Mouse (Mus musculus) c-Kit-positive CD71-positive TER-119-positive erythroid progenitor cells, embryonic 14.5 days (primary cell): ENCODE results near the gene Il2ra.

Experiments used
- DNase-seq: peaks from one replicate; pipeline ENCODE4 v3.0.0-alpha.2; 2013; ENCODE audit warnings: low spot score

The Il2ra gene

DNA sequence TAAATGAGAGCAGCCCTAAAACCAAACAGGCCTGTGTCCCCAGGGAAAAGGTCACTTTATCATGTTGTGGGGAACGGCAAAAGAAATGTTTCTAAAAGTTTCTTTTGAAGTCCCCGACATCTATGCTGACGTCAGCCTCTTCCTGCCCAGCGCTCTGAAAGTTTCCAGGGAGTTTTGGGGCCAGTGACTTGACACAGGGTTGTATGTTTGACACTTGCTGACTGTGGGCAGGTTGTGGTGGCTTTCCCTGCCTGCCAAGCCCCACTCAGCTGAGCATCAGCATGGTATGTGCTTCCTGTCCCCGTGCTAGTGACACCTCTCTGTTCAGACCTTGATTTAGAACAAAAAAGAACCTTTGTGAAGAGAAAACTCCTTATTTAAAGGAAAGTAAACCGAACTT lies 10.7 kb downstream of the Il2ra start:
- no peak for DNase-seq

DNA sequence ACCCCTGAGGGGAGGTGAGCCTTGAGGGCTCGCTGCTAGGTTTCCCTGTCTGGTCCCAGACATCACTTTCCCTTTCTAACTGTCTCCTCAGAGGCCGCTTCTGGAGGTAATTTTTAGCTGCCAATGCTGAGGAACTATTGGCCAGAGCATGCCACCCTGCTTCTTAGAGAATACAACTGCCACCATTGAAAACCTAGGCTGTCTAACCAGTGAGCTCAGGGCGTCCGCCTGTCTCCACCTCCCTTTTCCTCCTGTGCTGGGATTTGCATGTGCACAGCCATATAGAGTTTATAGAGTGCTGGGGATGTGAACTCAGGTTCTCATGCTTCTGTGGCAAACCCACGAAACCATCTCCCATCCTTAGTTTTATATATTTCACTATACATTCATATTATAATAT lies 11.2 kb downstream of the Il2ra start:
- no peak for DNase-seq

DNA sequence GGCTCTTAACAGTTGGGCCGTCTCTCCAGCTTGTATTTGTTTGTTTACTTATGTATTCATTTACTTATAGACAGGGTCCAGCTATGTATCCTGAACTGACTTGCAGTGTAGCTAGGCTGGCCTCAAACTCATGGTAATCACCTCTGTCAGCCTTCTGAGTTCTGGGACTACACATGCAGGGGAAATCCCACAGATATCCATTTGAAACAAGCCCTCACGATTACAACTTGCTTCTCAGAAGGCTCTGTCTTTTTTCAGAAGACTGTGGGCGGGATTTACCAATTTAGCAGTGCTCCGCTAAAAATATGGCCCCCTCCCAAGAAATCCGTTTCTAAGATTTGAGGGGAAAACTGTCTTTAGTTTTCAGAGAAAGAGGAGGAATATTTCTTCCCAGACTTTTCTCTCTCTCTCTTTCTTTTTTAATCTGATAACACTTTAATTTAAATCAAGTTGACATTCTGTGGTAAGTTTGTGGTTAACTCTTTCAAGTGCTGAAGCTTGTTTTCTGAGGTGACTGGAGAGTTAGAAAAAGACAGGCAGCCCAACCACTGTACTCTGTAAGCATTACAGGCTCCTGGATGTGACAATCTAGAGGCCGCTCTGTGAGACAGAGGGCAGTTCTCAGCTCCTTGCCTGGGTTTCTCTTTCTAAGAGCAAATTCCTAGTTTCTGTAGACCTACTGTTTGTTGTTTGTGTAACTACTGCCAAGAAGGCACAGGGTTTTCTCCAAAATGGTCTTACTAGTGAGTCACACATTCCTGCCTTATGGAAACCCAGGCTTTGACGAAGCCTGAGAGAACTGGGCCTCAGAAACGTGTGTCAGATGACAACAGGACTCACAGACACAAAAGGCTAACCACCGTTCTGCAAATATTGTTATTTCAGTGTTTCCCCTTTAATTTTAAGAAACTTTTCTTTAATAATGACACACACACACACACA lies 12.7 kb downstream of the Il2ra start:
- DNase-seq, result no peak

DNA sequence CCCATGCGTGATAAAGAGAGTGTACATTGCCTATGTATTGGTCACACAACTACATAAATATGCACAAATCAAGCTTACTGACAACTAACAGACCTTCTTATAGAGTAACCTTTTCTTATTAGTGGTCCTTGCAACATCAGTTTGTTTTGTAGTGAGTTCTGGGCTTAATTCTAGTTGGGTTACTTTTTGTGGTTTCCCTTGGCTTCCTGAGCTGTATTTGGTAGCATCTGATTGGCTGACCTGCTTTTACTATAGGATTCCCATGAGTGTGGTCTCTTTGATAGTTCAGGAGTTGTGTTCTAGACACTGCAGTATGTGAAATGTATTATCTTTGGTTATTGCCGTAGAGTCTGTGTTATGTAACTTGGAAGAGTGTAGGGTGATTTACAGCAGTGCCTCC lies 15.0 kb downstream of the Il2ra start:
- no peak for DNase-seq

DNA sequence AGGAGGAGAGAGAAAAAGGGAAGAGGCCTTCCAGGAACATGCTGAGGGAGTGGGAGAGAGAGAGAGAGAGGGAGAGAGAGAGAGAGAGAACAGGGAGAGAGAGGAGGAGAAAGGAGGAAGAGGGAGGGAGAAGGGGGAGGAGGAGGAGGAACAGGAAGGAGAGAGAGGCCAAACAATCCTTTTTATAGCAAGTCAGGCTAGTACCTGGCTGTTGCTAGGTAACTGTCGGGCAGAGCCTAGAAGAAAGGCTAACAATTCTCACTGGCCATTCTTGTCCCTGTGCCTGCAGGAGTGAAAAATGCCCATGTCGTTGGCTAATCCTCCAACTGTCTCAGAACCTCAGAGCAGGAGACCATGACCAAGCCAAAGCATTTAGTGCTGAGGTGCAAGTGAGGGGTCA lies 16.7 kb downstream of the Il2ra start:
- no peak for DNase-seq

DNA sequence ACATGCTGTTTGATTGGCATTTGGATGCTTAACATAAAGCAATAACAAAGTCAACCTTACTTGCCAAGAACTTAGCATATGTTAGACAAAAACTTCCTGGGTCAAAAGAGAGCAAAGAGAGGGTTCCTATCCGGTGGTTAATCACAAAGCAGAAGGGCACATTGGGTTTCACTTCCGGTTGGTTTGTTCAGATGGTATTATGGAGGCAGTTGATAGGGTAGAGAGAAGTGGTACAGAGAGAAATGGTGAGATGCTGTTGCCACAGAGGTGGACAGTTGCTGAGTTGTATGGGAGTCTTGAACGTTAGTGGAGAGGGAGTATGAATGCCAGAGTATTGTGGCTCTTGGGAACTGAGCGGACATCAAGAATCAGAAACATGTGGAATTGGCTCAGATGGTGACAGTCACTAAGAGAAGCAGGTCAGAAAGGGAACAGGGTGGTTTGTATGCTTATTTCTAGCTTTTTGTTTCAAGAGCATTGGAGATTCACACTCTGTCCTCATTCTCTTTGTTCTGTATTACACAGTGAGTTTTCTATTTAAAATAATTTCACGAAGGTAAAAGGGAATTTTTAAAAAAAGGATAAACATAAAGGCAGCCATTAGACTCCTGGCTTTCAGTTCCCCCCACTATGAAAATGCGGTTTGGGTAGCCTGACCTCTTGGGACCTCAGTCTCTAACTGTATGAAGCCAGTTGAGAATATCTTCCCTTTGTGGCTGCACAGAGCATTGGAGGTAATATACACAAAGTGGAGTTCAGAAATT lies 19.7 kb downstream of the Il2ra start:
- no peak for DNase-seq

DNA sequence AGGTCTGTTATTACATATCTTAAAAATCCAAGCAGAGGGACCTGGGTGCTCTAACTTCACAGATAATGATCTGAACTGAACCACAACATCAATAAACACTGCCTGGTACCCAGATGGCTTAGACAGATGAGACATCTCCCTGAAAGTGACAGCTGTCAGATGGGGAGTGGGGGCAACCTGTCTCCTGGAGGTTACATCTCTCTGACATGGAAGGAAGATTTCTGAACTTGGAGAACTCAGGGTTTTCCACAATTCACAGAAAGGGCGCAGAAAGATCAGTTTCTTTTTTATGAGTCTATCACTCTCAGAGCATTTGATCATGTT lies 20.3 kb downstream of the Il2ra start:
- DNase-seq, result no peak

DNA sequence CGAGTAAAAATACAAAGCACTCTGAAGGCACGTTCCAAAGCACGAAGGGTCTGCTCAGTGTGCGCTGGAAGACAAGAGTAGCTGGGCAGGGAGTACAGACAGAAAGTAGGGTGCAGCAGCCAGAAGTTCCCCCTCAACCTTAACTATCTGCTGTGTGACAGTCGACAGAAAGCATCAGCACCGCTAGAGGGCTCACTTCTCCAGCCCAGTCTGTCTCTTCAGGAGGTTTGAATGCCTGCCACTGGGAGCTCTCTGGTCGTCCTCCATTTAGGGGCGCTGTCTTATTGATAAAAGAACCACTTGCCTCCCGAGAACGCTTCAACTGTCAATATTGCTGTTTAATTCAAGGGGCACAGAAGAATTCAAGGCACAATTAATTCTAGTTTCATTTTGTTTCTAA lies 21.4 kb downstream of the Il2ra start:
- DNase-seq, result peak; percentile 57

DNA sequence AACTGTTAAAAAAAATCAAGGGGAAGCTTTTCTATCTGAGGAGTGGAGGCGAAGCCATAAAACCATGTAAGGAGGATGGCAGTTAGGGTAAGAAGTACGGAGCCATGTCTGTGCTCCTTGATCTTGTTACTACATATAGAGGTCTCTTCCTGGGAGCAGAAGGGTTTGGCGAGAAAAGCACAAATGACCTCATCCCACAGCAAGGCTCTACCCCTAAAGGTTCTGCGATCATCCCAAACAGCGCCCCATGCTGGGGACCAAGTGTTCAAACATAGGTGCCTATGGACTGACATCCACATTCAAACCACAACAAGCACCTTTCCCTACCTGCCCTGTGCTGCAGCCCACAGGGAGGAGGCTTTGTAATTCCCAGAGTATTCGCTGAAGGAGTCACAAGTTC lies 21.8 kb downstream of the Il2ra start:
- DNase-seq, result no peak

DNA sequence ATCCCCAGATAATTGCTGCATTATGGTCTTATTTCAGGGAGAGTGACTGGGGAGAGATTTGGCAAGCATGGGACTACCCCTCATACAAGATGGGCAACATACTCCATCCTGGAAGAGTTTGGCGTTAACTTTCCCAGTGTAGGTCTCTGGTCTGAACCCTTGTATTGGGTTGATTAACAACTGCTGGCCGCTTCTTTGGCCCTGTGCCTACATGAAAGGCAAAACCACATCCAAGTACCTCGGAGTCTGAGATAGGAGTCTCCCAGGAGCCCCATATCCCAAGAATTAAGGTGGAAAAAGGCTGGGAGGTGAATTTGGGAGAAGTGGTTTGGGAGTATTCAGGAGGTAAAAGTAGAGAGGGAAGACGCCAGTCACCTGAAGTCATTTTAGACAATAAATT lies 22.2 kb downstream of the Il2ra start:
- DNase-seq, result no peak

DNA sequence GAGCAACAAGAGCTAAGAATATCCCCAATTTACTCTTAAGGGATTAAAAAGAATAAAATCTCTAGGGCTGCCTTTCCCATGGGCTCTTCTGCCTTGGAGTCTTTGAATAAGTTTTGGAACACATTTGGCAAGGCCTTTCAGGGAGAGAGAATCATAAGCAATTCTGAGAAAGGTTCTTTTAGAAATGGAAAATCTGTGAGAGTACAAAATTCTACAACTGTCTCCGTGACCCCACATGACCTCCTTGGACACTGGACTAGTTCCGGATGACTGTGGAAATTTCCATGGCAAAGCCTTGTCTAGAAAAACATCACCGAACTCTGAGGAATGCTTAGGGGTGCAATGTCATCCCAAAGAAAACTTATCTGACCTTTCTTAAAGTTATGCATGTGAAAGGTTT lies 22.7 kb downstream of the Il2ra start:
- no peak for DNase-seq

DNA sequence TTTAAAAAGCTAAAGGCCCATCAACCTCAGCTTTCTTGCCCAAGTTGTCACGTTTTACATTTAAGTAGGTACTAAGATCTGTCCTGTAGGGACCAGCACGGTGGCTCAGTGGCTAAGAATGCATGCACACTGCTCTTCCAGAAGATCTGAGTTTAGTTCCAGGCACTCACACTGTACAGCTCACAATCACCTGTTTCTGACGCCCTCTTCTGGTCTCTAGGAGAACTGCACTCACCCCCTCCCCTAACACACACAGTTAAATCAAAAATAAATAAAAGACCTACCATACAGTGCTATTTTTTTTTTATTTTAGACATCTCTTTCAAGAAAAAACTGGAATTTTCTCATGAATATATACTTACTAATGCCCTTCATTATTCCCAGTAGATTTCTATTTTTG lies 29.5 kb downstream of the Il2ra start:
- no peak for DNase-seq

DNA sequence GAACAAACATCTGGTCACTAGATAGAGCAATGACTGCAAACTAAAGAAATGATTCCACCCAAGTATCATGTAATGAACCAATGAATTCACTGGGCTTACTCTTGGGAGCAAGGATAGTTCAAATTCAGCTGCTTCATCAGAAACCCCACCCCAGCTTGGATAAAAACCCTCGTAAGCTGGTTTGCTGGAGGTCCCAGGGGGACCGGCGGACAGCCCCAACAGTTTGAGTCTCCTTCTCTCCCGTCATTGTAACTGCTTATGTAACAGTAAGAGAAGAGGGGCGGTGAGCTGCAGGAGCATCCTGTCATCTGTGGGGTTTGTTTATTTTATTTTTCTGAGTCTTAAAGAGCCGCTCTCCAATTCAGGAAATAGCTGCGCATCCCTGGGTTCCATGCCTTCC lies 37.0 kb downstream of the Il2ra start:
- no peak for DNase-seq

DNA sequence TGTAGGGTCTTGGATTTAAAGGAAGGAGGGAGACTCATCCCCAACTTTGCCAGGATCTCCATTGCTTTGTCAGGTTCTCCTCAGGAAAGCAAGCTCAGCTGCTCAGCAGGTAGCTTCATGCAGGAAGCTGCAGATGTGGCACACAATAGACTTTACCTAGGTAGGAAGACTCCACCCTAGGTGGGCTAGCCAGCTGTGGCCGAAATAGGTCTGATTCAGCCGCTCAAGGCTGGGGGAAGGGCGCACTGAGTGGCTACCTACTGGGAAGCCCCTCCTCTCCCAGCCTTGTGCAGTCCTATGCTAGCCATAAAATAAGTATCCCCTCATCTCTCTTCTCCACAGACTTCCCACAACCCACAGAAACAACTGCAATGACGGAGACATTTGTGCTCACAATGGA lies 40.1 kb downstream of the Il2ra start:
- DNase-seq, result no peak

DNA sequence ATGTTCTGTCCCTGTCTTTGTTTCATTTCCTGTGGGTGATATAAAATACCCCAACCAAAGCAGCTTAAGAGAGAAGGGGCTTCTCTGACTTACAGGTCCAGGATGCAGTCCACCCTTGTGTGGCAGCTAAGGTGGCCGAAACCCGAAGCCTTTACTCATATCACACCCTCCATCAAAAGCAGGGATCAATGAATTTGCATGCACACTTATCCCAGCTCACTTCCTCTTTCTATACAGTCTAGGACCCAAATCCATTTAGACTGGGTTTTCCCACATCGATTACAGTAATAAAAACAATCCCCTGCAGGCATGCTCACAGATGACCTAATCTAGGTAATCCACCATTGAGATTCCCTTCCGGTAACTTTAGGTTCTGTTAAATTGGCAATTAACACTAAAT lies 43.9 kb downstream of the Il2ra start:
- DNase-seq, result no peak

DNA sequence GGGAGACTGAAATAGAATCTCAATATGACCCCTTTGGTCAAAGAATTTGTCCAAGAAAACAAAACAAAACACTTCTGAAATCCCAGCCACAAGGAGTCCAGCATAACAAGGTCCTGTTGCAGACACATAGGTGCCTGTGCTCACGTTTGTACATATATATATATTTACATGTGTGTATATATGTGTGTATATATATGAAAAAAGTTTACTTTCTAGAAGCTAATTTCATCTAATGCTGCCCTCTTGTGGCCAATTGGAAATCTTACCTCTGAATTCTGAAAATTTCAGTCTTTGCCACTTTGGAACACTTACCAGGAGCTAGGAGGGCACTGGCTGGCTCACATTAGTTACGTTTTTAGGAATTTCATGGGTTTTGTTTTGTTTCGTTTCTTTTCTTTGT lies 44.8 kb downstream of the Il2ra start:
- no peak for DNase-seq

DNA sequence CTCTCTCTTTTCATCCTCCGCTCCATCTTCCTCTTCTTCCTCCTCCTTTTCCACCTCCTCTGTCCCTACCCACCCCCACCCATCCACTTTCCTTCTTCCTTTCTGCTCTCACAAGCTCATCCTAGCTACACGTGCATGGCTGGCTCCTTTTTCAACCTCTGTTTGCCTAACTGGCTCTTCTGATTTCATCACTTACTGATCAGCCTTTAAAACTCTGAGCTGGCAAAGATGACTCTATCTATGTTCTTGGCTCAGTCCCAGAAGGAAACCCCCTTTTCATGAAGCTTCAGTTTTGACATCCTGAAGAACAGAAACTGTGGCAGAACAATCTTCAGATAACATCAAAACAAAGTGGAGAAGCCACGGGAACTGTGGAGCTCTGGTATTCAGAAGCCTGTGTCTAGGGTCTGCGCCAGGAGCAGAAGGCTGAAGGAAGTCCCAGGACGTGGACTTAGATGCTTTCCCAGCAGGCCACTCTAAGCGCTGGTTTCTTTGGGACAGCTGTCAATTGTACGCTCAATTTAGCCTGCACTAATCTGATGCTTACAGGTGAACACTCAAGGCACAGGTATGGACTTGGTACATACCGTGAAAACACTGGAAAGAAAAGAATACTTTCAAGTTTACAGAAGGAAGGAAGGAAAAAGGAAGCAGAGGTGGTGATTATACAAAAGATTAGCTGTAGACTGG lies 47.7 kb downstream of the Il2ra start:
- no peak for DNase-seq

DNA sequence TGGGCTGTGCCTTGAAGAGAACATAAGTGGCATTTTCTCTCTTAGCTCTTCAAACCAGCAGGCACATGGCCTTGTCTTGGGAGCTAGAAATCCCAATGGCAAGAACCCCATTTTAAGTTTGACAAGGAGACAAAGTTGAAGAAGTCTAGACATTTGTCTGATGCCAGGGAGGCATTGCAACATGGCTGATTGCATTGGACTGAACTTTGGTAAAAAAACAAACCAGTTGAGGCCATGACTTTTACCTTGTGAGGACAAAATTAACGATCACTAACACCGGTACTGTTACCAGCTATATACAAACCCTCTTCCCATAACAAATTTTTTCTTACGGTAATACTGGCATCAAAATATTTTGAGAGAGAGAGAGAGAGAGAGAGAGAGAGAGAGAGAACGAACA lies 50.7 kb downstream of the Il2ra start:
- DNase-seq, result no peak

DNA sequence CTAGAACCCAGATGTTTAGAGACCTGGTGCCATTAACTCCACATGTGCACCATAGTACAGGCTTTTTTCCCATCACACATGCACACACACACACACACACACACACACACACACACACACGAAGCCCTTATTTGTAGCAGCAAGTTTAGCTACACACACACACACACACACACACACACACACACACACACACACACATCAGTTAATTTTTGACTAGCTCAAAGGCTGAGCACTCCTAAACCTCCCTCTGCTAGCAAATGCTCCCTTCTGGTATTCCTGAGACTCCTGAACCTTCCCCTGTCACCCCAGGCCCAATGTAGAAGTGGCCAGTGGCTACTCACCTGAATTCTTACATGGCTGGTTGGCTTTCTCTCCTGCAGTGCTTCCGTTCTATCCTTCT lies 51.5 kb downstream of the Il2ra start:
- DNase-seq, result no peak

DNA sequence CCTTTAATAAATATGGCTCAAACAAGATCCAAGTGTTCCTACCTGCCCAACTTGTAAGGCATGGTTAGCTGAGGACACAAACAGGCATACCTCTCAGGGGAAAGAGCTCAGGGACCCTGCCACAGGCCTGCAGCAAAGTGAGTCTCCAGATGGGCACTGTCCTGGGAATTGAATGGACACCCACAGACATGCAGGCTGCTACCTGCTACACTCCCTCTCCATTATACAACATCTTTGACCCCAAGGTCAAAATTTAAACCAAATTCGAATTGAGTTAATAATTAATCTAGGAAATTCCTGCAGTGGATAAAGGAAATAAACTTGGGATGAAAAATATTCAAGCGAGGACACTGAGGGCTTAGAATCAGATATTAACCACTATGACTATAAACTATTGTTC lies 53.3 kb downstream of the Il2ra start:
- DNase-seq, result no peak

DNA sequence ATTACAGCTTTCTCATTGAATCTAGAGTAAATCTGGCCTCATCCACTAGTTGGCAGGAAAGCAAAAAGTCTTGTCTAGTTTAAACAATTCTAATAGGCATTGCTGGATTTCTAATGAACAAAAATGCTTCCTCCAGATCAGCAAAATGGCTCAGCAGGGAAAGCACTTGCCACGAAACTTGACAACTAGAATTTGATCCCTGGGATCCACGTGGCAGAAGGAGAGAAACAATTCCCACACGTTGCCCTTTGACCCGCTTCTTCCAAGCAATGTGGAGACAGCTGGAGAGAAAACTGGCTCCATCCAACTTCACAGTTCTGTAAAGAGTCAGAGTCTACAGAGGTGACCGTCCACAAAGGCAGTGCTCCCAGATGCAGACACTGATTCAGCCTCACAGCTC lies 56.4 kb downstream of the Il2ra start:
- no peak for DNase-seq

DNA sequence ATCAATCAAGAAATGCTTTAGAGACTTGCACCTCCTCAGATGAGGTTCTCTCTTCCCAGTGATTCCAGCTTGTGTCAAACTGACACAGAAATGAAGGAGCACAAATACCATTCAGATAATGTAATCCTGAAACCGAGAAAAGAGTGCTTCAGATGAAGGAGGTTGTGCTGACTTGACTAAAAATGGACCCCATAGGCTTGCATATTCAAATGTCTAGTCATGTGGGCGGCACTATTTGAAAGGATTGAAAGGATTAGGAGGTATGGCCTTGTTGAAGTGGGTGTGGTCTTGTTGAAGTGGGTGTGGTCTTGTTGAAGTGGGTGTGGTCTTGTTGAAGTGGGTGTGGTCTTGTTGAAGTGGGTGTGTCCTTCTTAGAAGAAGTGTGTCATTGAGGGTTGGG lies 57.3 kb downstream of the Il2ra start:
- no peak for DNase-seq
